ENCODE assay signal across 8 mouse cellular contexts in genomic region chr2:83812483-83813272, GRCm38 (mm10). TPM values are rescaled to one million over a fixed set of nuclear protein-coding genes. Genes with fewer than 3 reads are reported as not detected.
DNase-seq lines count a peak whose midpoint lies in the region; ATAC-seq lines count a peak whose summit lies in the region.

TSS of gene Fam171b (plus strand) at chr2:83812636.

- peak within 1 kb of the TSS; percentile 95 for H3K9ac ChIP-seq in hindbrain, embryonic 13.5 days

- H3K4me2 ChIP-seq in hindbrain, embryonic 13.5 days = peak within 1 kb of the TSS; percentile 59

- no peaks in the 10 kb centered on the region for H3K27me3 ChIP-seq in hindbrain, embryonic 13.5 days

- H3K4me3 ChIP-seq in hindbrain, embryonic 13.5 days = peak within 1 kb of the TSS; percentile 69

- peak within 1 kb of the TSS; percentile 95 for H3K27ac ChIP-seq in hindbrain, embryonic 13.5 days

- under 1% methylated on average over 48 of the region's 63 CpGs for WGBS in hindbrain, embryonic 13.5 days

- peak; percentile 94 for ATAC-seq in hindbrain, embryonic 13.5 days (ENCODE audit: low FRiP score)

- no peaks in the 10 kb centered on the region for H3K9me3 ChIP-seq in hindbrain, embryonic 13.5 days

- peak; percentile 91 for DNase-seq in MN1 (ENCODE audit: low spot score)
- DNase-seq in cerebellum, adult 9-10 months = peak; percentile 94
- peak; percentile 76 to 77 for DNase-seq in frontal cortex, postnatal 14 days (ENCODE audit: low spot score in 2 of 2)
- DNase-seq in layer of hippocampus, postnatal 25 days (ENCODE audit: extremely low spot score in 1 of 2, low spot score in 1 of 2) = peak; percentile 72 to 83
- peak; percentile 63 for DNase-seq in lung, postnatal 14 days
- DNase-seq in retina, adult 2 months (ENCODE audit: low read depth, low spot score) = peak; percentile 74
- DNase-seq in thymus, postnatal 25 days = peak; percentile 55

- H3K4me1 ChIP-seq in hindbrain, embryonic 13.5 days (replicated peaks) = peaks cover 29% of the 10 kb centered on the region

- no peaks in the 10 kb centered on the region for H3K36me3 ChIP-seq in hindbrain, embryonic 13.5 days

RNA-seq across cellular contexts. Expression of gene Fam171b, which starts in this region (rescaled TPM):
- 64.6 and 66.3 TPM in 2 replicates for polyA plus RNA-seq in hindbrain, embryonic 13.5 days (2015; fragmentation: Nextera tagmentation; extraction: Ambion mirVana)
- 100 to 1,000 TPM; 200 to 203 TPM for total RNA-seq in layer of hippocampus, postnatal 25 days (2021)

Comparison
In these comparisons a context has a peak if more than half of its experiments do, and no peak if none do; other contexts are left out.
1. Peak in every context shown above with its lines: DNase-seq, ATAC-seq, H3K4me3 ChIP-seq and H3K27ac ChIP-seq.